Mouse (Mus musculus) cerebral cortex, adult 2 months (tissue): Measurements from ENCODE around the gene Hoxb4.

Experiments
- WGBS: fragments of 180-500 bp; shearing (Covaris S2); methylation state at CpG from one replicate; pipeline ENCODE4 v1.1.7; 2018; 5-methylcytosine and 5-hydroxymethylcytosine counted together

Hoxb4 gene

DNA sequence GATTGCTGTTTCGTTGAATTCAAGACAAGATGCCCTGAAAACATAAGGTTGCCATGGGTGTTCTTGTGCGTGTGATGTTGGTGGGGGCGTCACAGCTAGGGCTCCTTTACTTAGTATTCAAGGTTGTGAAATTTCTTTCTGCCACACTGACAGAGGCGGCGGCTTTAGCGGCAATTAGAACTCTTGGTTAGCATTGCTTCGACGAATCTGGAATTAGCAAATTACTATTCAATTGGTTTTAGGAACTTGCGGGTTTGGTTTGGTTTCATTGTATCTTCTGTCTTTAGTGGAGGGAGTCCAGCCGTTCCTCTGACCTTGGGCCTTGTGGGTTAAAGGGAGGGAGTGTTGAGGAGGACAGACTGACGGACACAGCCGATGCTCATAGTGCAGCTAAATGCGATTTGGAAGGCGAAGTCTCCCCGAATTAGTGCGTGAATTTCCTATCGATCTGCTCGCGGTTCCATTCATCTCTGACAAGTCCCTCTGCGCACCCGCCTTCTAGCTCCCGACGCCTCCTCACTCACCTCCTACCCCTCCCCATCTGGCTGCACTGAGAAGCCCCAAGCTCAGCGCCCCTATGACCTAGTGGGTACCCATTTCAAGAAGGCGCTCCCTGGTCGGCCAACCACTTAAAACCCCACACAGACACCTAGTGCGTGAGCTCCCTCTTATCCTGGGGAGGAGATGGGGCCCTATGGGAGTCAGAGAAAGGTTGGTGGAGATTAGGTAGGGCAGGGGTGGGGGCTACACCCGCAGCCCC lies at the start of gene Hoxb4:
Gene Hoxb4 (plus strand): TSS at position 660 of the 760 bp plus-strand sequence.
- 5% methylated on average over 28 of the region's 28 CpGs for whole genome bisulfite sequencing

DNA sequence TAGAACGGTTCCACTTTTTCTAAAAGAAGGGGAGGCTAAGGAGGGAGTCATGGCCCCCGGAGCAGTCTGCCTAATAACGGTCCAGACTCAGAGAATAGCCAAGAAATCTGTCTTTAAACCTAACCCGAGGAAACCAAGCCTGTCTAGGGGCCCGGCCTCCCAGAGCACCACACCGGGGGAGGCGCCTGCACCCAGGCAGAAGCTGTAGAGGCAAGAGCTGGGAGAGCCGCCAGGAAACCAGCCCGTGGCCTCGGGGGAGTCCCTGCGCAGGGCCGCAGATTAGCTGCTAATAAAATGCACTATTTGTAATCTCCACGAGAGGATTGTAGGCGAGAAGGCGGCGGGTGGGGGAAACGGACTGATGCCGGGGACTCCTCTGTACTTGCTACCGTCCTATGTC lies 48.2 kb upstream of the Hoxb4 start:
- 4% methylated on average over 19 of the region's 19 CpGs for WGBS

DNA sequence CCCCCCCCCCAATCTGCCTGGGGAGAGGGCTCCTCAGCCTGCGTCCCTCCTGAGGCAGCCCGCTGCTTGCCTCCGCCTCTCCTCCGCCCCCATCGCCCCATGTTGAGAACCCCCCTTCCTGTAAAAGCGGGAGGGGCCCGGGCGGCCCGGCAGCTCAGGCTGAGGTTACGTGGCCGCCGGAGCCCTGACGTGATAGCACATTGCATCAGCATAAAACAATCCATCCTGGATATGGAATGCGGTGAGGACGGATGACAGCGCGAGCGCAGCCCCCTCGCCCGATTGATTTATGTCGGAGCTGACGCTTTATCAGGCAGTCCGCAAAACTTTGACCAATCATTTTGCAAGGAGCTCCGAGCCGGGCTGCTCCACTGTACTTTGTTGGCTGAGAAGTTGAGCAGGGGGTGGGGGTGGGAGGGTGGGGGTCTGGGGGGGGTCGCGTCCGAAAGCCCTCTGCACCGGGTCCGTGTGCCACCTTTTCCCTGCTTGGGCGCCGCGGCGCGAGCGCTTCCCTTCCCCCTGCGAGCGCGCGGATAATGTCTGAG lies 47.0 kb upstream of the Hoxb4 start, which contains the start of gene Hoxb9:
Gene Hoxb9 (plus strand): TSS at position 462 of the 545 bp plus-strand sequence.
- WGBS, result 1% methylated on average over 40 of the region's 40 CpGs

DNA sequence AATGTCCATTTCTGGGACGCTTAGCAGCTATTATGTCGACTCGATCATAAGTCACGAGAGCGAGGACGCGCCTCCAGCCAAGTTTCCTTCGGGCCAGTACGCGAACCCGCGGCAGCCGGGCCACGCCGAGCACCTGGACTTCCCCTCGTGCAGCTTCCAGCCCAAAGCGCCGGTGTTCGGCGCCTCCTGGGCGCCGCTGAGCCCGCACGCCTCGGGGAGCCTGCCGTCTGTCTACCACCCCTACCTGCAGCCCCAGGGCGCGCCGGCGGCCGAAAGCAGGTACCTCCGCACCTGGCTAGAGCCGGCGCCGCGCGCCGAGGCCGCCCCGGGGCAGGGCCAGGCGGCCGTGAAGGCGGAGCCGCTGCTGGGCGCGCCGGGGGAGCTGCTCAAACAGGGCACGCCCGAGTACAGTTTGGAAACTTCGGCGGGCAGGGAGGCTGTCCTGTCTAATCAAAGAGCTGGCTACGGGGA lies 46.5 kb upstream of the Hoxb4 start:
- 2% methylated on average over 52 of the region's 52 CpGs for WGBS

DNA sequence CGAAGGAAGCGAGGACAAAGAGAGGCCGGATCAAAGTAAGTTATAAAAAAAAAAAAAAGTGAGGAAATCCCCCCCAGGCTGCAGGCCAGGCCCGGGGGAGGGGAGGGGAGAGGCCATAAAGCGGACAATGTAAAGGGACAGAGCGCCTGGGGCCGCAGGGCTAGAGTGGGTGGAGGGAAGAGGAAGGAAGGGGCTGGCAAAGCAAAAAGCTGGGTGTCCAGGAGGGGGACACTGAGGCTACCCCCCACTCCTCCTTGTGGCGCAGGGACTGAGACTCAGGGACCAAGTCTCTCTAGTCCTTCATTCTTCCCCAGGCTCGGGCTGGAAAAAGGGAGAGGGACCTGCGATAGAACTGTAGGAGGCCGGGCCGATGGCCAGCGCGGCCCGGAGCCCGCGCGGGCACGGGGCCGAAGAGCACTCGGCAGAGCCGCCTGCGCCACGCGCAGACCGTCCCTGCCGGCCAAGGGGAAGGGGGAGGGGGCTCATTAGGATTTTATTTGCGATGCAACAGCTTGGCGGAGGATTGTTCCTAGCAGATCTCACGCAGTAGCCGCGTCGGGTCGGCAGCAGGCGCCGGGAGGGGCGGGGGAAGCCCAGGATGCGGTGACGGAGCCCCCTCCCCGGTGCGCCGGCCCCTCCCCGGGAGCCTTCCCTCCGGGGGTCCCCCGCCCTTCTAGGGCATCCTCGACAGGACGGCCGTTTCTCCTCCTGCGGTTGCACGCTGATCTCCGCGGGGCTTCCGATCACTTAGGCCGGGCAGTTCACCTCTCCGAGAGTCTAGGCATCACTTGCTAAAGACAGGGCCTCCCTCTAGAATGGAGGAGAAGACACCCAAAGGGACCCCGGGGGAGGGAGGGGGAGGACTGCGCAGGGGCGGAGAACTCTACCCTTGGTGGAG lies 45.8 kb upstream of the Hoxb4 start:
- WGBS, result 2% methylated on average over 57 of the region's 58 CpGs

GRCm38 (mm10) chr11:96274428-96274827 lies 43.6 kb upstream of the Hoxb4 start:
- WGBS, result 12% methylated on average over 10 of the region's 10 CpGs

GRCm38 (mm10) chr11:96275896-96276295 lies 42.2 kb upstream of the Hoxb4 start:
- WGBS, result 9% methylated on average over 4 of the region's 4 CpGs

- WGBS, result 3% methylated on average over 35 of the region's 35 CpGs
Measured at GRCm38 (mm10) chr11:96277151-96278044, 40.7 kb upstream of the Hoxb4 start.

- 17% methylated on average over 14 of the region's 14 CpGs for WGBS
Measured at GRCm38 (mm10) chr11:96278324-96278723, 39.7 kb upstream of the Hoxb4 start.

DNA sequence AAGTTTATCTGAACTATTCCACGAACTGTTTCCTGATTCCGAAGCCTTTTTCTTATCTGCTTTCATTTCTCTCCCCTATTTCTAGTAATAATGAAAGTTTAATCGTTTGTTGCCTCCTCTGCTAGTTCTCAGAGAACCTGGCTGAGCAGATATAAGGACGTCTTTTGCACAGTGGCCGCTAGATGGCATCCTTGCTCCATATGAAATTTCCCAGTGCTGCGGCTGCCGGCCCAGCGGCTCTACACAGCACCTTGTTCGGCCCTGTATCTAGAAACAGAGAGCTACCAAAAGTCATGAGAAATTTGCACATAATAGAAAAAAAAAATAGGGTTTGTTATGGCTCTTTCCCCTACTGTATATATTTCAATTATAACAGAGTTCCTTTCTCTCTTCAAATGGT lies 39.3 kb upstream of the Hoxb4 start:
- under 1% methylated on average over 9 of the region's 9 CpGs for WGBS

- WGBS, result 3% methylated on average over 31 of the region's 31 CpGs
Measured at GRCm38 (mm10) chr11:96279421-96280233, 38.4 kb upstream of the Hoxb4 start.

DNA sequence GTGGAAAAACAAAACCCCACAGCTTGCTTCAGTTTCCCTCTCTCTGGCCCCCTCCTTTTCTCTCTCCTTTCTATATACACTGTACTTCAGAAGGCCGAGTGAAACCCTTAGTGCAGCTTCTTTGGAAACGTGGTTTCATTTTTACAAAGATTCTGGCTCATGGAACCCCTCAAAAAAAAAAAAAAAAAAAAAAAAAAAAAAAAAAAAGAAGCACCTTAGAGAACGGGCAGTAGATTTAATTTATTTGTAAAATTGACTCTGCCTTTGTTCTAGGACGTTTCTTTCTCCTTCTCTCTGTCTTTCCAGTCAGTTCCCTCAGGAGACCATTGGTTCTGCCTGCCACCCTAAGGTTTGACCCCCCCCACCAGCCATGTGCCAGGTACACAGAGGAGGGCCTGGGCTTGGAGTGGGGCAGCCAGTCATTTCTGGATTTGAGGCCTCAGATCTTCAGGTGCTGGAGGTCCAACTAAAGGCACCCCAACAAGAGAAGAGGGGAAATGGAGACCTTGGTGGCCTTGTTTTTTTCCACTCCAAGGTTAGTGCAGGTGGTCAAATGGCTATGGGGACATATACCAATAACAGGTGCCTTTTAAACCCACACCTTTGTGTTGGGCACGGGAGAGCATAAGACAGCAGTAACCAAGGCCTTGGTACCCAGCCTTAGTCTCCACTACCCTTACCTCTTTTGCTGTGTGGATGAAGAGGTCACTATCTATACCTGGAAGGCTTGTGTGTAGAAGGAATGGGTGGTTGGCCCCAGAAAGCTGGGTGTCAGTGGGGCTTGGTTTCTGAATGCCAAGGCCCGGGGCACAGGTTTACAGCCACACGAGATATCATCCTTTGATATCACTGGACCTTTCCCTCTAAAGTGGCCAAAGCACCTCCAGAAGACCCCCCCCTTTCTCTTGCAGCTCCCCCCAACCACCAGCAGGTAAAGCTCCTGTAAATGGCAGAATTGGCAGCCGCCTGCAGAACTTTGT lies 37.4 kb upstream of the Hoxb4 start:
- WGBS, result 15% methylated on average over 8 of the region's 8 CpGs

GRCm38 (mm10) chr11:96281396-96281795 lies 36.7 kb upstream of the Hoxb4 start:
- 7% methylated on average over 18 of the region's 18 CpGs for WGBS

- 3% methylated on average over 27 of the region's 27 CpGs for WGBS
Measured at GRCm38 (mm10) chr11:96281855-96282570, 36.1 kb upstream of the Hoxb4 start, which contains the start of gene Hoxb8. TSS of gene Hoxb8 (plus strand) at chr11:96281905.

DNA sequence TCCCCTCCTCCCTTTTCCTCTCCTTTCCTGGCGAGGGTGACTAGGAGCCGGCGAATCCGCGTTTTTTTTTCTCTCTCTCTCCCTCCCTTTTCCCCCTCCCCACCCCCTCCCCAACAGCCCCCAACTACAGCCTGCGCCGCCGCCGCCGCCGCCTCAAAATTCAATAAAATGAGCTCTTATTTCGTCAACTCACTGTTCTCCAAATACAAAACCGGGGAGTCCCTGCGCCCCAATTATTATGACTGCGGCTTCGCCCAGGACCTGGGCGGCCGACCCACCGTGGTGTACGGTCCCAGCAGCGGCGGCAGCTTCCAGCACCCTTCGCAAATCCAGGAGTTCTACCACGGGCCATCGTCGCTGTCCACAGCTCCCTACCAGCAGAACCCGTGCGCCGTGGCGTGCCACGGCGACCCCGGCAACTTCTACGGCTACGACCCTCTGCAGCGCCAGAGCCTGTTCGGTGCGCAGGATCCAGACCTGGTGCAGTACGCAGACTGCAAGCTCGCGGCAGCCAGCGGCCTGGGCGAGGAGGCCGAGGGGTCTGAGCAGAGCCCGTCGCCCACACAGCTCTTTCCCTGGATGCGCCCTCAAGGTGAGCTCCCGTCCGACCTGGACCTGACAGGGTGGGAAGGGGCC lies 35.2 kb upstream of the Hoxb4 start:
- WGBS, result 3% methylated on average over 49 of the region's 49 CpGs

DNA sequence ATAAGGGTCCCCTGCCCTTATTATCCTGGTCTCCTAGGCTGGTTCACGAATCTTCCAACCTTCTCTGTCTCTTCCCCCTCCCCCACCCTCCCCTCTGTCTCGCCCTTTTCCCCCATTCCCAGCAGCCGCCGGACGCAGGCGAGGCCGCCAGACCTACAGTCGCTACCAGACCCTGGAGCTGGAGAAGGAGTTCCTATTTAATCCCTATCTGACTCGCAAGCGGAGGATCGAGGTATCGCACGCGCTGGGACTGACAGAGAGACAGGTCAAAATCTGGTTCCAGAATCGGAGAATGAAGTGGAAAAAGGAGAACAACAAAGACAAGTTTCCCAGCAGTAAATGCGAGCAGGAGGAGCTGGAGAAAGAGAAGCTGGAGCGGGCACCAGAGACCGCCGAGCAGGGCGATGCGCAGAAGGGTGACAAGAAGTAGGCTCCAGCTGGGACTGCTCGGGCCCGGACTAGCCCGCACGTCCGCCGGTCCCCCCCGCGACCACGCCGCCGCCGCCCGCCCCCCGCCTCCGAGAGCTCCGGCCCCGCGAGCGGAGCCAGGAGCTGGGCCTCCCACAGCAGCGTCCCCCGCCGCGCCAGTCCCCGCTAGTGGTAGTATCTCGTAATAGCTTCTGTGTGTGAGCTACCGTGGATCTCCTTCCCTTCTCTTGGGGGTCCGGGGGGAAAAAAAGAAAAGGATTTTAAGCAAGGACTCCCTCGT lies 33.9 kb upstream of the Hoxb4 start:
- 2% methylated on average over 48 of the region's 49 CpGs for WGBS
